Mouse (Mus musculus): ENCODE results near the gene Egflam. TPM values are rescaled to one million over a fixed set of nuclear protein-coding genes. Genes with fewer than 3 reads are reported as not detected.

Egflam gene
- polyA plus RNA-seq, 1 experiment: not detected

DNA sequence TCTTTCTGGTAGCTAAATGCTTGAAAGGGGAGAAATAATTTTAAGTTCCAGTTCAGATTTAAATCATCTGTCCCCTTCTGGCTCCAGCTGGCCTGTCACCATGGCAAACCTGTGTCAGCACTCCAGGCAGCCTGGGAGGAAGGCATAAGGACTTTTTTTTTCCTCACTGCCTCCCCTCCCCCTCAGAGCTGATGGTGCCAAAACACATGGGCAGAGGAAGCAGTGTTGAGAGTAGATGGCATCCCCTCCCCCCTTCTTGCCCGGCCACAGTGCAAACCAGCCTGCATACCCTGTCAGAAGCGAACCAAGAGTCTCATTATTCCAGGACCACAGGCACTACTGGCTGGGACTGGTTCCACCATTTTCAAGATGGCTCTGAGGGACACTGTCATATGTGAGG is 199.4 kb downstream of the Egflam start:
- Histone ChIP-seq H3K4me1 (ENCODE audit: control insufficient read depth, insufficient read depth, low read length) (peaks cover 13% of the 10 kb centered on the region), H3K4me3 (ENCODE audit: insufficient read depth, low read depth, low read length) (no peak overlapping the region), H3K27ac (ENCODE audit: insufficient read depth, low read depth, low read length) (no peak overlapping the region)
- WGBS: 52% methylated on average over 2 of the region's 2 CpGs
- TF ChIP-seq POLR2A (IDR thresholded peaks at IDR 0.05; ENCODE audit: insufficient read depth, low read depth, low read length) (no peak), CTCF (IDR thresholded peaks at IDR 0.05; ENCODE audit: insufficient read depth, low read depth, low read length) (no peak)

DNA sequence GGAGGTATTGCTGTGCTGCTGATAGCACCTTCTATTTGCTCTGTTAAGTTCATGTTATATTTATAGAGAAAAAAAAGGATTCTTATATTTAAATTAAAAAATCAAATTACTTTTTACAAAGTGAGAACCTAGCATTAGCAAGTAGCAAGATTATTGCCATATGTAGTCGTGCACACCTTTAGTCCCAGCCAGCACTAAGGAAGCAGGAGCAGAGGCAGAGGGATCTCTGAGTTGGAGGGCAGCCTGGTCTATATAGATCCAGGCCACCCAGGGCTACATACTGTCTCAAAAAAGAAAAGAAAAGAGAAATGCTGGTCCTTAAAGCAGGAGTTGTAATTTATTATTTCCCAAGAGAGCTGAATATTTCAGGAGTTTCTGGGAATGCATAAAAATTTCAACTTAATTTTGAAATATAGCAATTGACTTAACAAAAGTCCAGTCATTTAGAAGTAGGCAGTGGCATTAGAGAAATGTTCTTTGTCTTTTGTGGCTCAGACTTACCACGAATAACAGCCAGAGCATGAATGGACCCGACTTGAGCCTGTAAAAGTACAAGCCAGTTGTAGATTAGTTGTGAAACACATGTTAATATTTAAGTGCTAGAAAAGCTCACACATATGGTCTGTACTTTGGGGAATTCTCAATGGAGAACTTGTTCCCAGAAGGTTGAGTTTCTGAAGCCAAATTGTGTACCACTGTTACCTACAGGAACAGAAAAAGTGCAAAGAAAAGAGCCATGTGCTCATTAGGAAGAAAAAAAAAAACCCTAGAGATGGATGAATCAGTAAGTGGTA is 200.3 kb downstream of the Egflam start:
- Histone ChIP-seq H3K4me1 (ENCODE audit: control insufficient read depth, insufficient read depth, low read length) (peaks cover 13% of the 10 kb centered on the region), H3K4me3 (ENCODE audit: insufficient read depth, low read depth, low read length) (no peak overlapping the region), H3K27ac (ENCODE audit: insufficient read depth, low read depth, low read length) (no peak overlapping the region)
- TF ChIP-seq CTCF (IDR thresholded peaks at IDR 0.05; ENCODE audit: insufficient read depth, low read depth, low read length): no peak
- no peak for TF ChIP-seq POLR2A (IDR thresholded peaks at IDR 0.05; ENCODE audit: insufficient read depth, low read depth, low read length)
- WGBS: 71% methylated on average over 3 of the region's 3 CpGs

DNA sequence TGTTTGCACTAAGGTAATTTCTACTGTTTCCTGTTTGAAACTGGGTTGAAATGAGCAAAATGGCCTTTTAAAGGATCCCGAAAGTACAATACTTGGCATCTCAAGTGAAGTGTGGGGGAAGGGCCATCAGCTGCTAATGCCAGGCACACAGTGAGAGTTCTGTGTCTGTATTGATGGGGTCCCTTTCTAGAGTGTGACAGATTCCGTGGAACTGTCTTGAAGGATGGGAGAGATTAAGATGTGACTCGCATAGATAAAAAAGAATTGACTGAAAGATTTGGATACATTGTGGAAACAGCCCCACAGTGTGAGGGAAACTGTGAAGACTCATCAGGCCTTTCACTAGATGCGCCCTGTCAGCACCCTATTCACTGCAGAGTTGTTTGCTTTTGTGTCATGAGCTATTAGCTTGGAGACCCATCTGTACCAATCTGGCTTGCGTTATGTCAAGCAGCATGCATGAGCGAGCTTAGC is 203.4 kb downstream of the Egflam start:
- Histone ChIP-seq H3K4me3 (ENCODE audit: insufficient read depth, low read depth, low read length) (no peak overlapping the region), H3K27ac (ENCODE audit: insufficient read depth, low read depth, low read length) (no peak overlapping the region), H3K4me1 (ENCODE audit: control insufficient read depth, insufficient read depth, low read length) (peaks cover 4% of the 10 kb centered on the region)
- TF ChIP-seq POLR2A (IDR thresholded peaks at IDR 0.05; ENCODE audit: insufficient read depth, low read depth, low read length): no peak
- no peak for TF ChIP-seq CTCF (IDR thresholded peaks at IDR 0.05; ENCODE audit: insufficient read depth, low read depth, low read length)
- WGBS: 72% methylated on average over 6 of the region's 6 CpGs

DNA sequence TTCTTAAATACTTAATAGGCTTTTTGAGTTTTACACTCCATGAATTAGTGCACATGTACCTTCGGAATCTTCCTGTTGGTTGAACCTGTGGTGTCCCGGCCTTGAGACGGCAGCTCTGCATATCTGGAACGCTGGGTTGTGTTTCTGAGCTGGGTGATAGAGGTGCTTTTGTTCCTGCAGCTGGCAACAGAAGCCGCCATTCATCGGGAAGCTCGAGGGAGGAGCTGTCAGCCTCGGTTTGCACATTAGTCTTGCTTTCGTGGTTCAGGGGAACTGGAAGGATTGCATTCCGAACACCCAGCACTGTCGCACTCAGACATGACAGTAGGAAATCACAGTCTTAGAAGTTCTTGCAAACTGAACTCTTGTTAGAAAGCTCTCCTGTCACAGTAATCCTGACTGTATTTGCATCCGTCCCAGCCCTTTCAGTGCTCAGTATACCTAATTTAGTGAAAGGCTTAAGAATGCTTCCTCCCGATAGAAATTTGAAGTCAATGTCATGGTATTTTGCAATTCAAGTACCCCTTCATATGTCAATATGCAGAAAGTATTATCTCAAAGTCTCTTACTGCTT is 204.0 kb downstream of the Egflam start:
- H3K4me1 ChIP-seq (ENCODE audit: control insufficient read depth, insufficient read depth, low read length): peaks cover 4% of the 10 kb centered on the region
- TF ChIP-seq CTCF (IDR thresholded peaks at IDR 0.05; ENCODE audit: insufficient read depth, low read depth, low read length) (no peak), POLR2A (IDR thresholded peaks at IDR 0.05; ENCODE audit: insufficient read depth, low read depth, low read length) (no peak)
- no peak overlapping the region for H3K4me3 ChIP-seq (ENCODE audit: insufficient read depth, low read depth, low read length)
- 30% methylated on average over 13 of the region's 13 CpGs for WGBS
- H3K27ac ChIP-seq (ENCODE audit: insufficient read depth, low read depth, low read length): no peak overlapping the region

DNA sequence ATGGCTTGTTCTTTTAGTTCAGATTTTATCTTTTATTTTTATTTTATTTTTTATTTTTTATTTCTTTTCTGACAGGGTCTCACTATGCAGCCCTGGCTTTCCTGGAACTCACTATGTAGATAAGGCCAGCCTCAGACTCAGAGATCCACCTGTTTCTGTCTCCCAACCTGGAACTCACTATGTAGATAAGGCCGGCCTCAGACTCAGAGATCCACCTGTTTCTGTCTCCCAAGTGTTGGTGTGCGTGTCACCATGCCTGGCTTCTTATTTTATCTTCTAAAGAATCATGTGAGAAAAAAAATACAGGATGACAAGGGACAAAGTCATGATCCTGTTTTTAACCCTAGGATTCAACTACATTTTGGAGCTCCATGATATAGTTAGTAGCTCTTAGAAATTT is 205.6 kb downstream of the Egflam start:
- no peak for TF ChIP-seq POLR2A (IDR thresholded peaks at IDR 0.05; ENCODE audit: insufficient read depth, low read depth, low read length)
- no peak for TF ChIP-seq CTCF (IDR thresholded peaks at IDR 0.05; ENCODE audit: insufficient read depth, low read depth, low read length)
- H3K4me3 ChIP-seq (ENCODE audit: insufficient read depth, low read depth, low read length): no peak overlapping the region
- no peak overlapping the region for H3K27ac ChIP-seq (ENCODE audit: insufficient read depth, low read depth, low read length)

DNA sequence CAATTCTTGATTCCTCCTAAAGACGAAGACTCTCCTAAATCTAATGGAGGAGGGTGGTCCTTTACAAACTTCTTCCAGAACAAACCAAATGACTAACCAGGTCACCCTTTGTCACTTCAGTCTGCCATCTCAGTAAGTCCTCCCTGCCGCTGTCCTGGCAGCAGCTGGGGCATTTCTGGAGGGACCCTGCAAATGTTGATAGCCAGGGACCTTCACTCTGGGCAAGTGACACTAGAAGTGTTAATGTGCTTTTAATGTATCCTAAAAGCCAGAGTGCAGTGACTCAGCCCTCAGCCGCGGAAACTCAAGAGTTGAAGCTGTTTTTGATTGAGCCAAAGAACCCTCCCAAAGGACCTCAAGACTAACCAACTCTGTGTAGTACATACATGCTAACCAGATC is 207.1 kb downstream of the Egflam start:
- Histone ChIP-seq H3K4me1 (ENCODE audit: control insufficient read depth, insufficient read depth, low read length) (no peaks in the 10 kb centered on the region; the same call in 1 of the 2 replicates), H3K4me3 (ENCODE audit: insufficient read depth, low read depth, low read length) (no peak overlapping the region), H3K27ac (ENCODE audit: insufficient read depth, low read depth, low read length) (no peak overlapping the region)
- WGBS: 93% methylated on average over 4 of the region's 4 CpGs
- TF ChIP-seq POLR2A (IDR thresholded peaks at IDR 0.05; ENCODE audit: insufficient read depth, low read depth, low read length) (no peak), CTCF (IDR thresholded peaks at IDR 0.05; ENCODE audit: insufficient read depth, low read depth, low read length) (no peak)

More for the DNA sequence above, 205.6 kb downstream of the Egflam start:
- H3K4me1 ChIP-seq (ENCODE audit: control insufficient read depth, insufficient read depth, low read length): no peaks in the 10 kb centered on the region; the same call in 1 of the 2 replicates
- 92% methylated on average over 2 of the region's 2 CpGs for WGBS

DNA sequence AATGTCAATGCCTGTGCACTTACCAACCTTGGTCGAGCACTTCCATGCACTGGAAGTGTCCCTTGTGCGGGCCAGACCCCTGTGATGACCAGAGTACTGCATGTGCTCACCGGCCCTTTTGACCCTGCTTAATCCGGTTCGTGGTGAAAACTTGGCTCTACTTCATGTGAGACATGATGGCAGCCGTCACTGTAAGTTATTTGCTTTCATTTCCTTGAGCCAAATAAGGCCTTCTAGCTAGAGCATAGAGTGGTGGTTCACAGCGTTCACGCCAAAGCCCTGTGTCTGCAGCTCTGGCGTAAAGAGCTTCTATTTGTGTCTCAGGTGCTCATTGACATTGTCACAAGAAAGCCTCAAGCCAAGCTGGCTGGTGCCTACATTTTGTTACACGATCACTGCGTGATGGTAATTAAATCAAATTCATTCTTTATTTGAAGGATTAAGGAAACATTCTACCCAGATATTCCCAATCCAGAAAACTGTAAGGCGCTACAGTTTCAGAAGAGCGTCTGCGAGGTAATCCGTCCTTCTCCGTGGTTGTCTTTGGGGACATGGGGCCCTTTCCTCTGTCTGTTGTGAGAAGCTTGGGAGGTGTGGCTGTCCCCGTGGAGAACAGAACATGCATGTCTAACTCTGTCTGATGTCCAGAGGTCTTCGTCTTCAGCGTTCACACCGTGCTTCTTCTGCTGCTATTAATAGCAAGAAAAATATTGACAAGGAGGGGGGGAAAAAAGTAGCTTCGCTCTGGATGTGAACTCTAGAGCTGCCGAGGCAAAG is 208.3 kb downstream of the Egflam start:
- TF ChIP-seq CTCF (IDR thresholded peaks at IDR 0.05; ENCODE audit: insufficient read depth, low read depth, low read length) (no peak), POLR2A (IDR thresholded peaks at IDR 0.05; ENCODE audit: insufficient read depth, low read depth, low read length) (no peak)
- Histone ChIP-seq H3K4me3 (ENCODE audit: insufficient read depth, low read depth, low read length) (no peak overlapping the region), H3K27ac (ENCODE audit: insufficient read depth, low read depth, low read length) (no peak overlapping the region), H3K4me1 (ENCODE audit: control insufficient read depth, insufficient read depth, low read length) (no peaks in the 10 kb centered on the region; the same call in 1 of the 2 replicates)
- WGBS: 91% methylated on average over 22 of the region's 22 CpGs

DNA sequence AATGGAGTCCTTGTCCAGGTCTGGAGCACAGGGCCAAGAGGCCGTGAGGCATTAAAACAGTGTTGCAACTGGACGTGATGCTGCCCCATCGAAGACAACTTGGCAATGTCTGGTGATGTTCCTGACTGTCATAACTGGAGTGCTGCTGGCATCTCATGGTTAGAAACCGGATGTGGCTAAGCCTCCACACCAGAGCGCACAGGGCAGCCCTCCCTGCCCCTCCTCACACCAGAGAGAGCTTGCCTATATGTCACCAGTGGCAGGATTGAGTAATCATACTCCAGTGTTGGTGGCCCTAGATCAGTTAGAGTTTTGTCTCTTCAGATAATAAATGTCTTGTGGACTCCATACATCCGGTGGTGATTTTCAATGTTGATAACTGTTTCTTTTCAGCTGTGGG is 210.5 kb downstream of the Egflam start:
- no peaks in the 10 kb centered on the region; the same call in 1 of the 2 replicates for H3K4me1 ChIP-seq (ENCODE audit: control insufficient read depth, insufficient read depth, low read length)
- H3K27ac ChIP-seq (ENCODE audit: insufficient read depth, low read depth, low read length): no peak overlapping the region
- H3K4me3 ChIP-seq (ENCODE audit: insufficient read depth, low read depth, low read length): no peak overlapping the region
- TF ChIP-seq POLR2A (IDR thresholded peaks at IDR 0.05; ENCODE audit: insufficient read depth, low read depth, low read length): no peak
- no peak for TF ChIP-seq CTCF (IDR thresholded peaks at IDR 0.05; ENCODE audit: insufficient read depth, low read depth, low read length)
- 88% methylated on average over 6 of the region's 6 CpGs for WGBS

Measured in olfactory bulb, adult 2 months (tissue).